Comparison of ENCODE assay signal across 9 mouse cellular contexts in genomic region chr4:141872977-141873376, GRCm38 (mm10). TPM values are rescaled to one million over a fixed set of nuclear protein-coding genes. Genes with fewer than 3 reads are reported as not detected.
DNase-seq lines count a peak whose midpoint lies in the region; ATAC-seq and TF ChIP-seq lines count a peak whose summit lies in the region.
"Had no signal": no experiment of that assay in that cellular context is flagged by ENCODE, and none has a peak within 500 bp of the region (broad histone marks: within the 10 kb centered on the region; RNA-seq: fewer than 3 reads in every experiment).

No protein-coding gene starts in this region.

- H3K4me1 ChIP-seq in forebrain, embryonic 15.5 days, result peaks cover 66% of the 10 kb centered on the region
- peaks cover 48% of the 10 kb centered on the region for H3K4me1 ChIP-seq in limb, embryonic 13.5 days
- peaks cover 70% of the 10 kb centered on the region for H3K4me1 ChIP-seq in neural tube, embryonic 13.5 days (replicated peaks)

- H3K9ac ChIP-seq in forebrain, embryonic 15.5 days (replicated peaks), result peak overlapping the region; percentile 72
- 0 out of 2 replicates have a peak overlapping the region, but pooled peaks have one; percentile 82 for H3K9ac ChIP-seq in limb, embryonic 13.5 days
- H3K9ac ChIP-seq in neural tube, embryonic 13.5 days, result peak overlapping the region; percentile 91

- DNase-seq in layer of hippocampus, adult 2 months (ENCODE audit: low spot score in 2 of 2), result no peak
- DNase-seq in layer of hippocampus, adult 11-12 months (ENCODE audit: low spot score), result no peak
- DNase-seq in natural killer cell, adult 2 months (ENCODE audit: low spot score in 2 of 2), result no peak
- DNase-seq in thymus, adult 18-20 months, result no peak
- no peak for DNase-seq in thymus, postnatal 4 days

- 89% methylated on average over 9 of the region's 9 CpGs for WGBS in forebrain, embryonic 15.5 days
- 83% methylated on average over 9 of the region's 9 CpGs for WGBS in limb, embryonic 13.5 days
- WGBS in neural tube, embryonic 13.5 days, result 79% methylated on average over 9 of the region's 9 CpGs

- TF ChIP-seq CTCF in layer of hippocampus, adult 2 months (conservative IDR thresholded peaks at IDR 0.05), result no peak

- no peaks in the 10 kb centered on the region for H3K36me3 ChIP-seq in forebrain, embryonic 15.5 days
- peaks cover 9% of the 10 kb centered on the region; the same call in 1 of the 2 replicates for H3K36me3 ChIP-seq in limb, embryonic 13.5 days
- 0 out of 2 replicates have a peak, but pooled peaks cover 3% of the 10 kb centered on the region for H3K36me3 ChIP-seq in neural tube, embryonic 13.5 days

- peak overlapping the region; percentile 78 for H3K27ac ChIP-seq in layer of hippocampus, adult 2 months
- no peak overlapping the region for H3K27ac ChIP-seq in forebrain, embryonic 15.5 days (replicated peaks)
- no peak overlapping the region for H3K27ac ChIP-seq in limb, embryonic 13.5 days
- no peak overlapping the region for H3K27ac ChIP-seq in neural tube, embryonic 13.5 days (replicated peaks)

- no peak for ATAC-seq in forebrain, embryonic 15.5 days (replicated peaks)
- ATAC-seq in limb, embryonic 13.5 days (ENCODE audit: low FRiP score, low read depth), result no peak
- ATAC-seq in neural tube, embryonic 13.5 days (ENCODE audit: low read depth), result no peak
- ATAC-seq: Patski had no signal

- H3K27me3 ChIP-seq in forebrain, embryonic 15.5 days, result no peaks in the 10 kb centered on the region
- peaks cover 13% of the 10 kb centered on the region for H3K27me3 ChIP-seq in limb, embryonic 13.5 days
- no peaks in the 10 kb centered on the region for H3K27me3 ChIP-seq in neural tube, embryonic 13.5 days
- H3K27me3 ChIP-seq: Patski had no signal

- no peaks in the 10 kb centered on the region for H3K9me3 ChIP-seq in forebrain, embryonic 15.5 days
- H3K9me3 ChIP-seq in limb, embryonic 13.5 days, result no peaks in the 10 kb centered on the region
- H3K9me3 ChIP-seq in neural tube, embryonic 13.5 days, result no peaks in the 10 kb centered on the region

- peak overlapping the region; percentile 91 for H3K4me3 ChIP-seq in layer of hippocampus, adult 2 months
- peak overlapping the region; percentile 78 for H3K4me3 ChIP-seq in forebrain, embryonic 15.5 days
- peak overlapping the region; percentile 73 for H3K4me3 ChIP-seq in limb, embryonic 13.5 days
- peak overlapping the region; percentile 70 for H3K4me3 ChIP-seq in neural tube, embryonic 13.5 days

- peak overlapping the region; percentile 81 for H3K4me2 ChIP-seq in forebrain, embryonic 15.5 days (replicated peaks)
- H3K4me2 ChIP-seq in limb, embryonic 13.5 days (replicated peaks), result peak overlapping the region; percentile 92
- peak overlapping the region; percentile 92 for H3K4me2 ChIP-seq in neural tube, embryonic 13.5 days

RNA-seq across cellular contexts. Expression of gene Efhd2, which starts 1.7 kb away (rescaled TPM):
- total RNA-seq in layer of hippocampus, adult 2 months (2021), result 100 to 1,000 TPM; 139 to 140 TPM
- polyA plus RNA-seq in forebrain, embryonic 15.5 days (2015; fragmentation: Nextera tagmentation; extraction: Ambion mirVana), result 82.8 and 84.3 TPM in 2 replicates
- 56.9 and 58.7 TPM in 2 replicates for polyA plus RNA-seq in limb, embryonic 13.5 days (2015; fragmentation: Nextera tagmentation; extraction: Ambion mirVana)
- polyA plus RNA-seq in neural tube, embryonic 13.5 days (2015; fragmentation: Nextera tagmentation; extraction: Ambion mirVana), result 65.7 and 67.1 TPM in 2 replicates

RNA-seq across cellular contexts. Expression of gene Ctrc, which starts 26.8 kb away (rescaled TPM):
- total RNA-seq in layer of hippocampus, adult 2 months (2021), result not detected
- not detected in 2 replicates for polyA plus RNA-seq in forebrain, embryonic 15.5 days (2015; fragmentation: Nextera tagmentation; extraction: Ambion mirVana)
- not detected in 2 replicates for polyA plus RNA-seq in limb, embryonic 13.5 days (2015; fragmentation: Nextera tagmentation; extraction: Ambion mirVana)
- not detected in 2 replicates for polyA plus RNA-seq in neural tube, embryonic 13.5 days (2015; fragmentation: Nextera tagmentation; extraction: Ambion mirVana)
- polyA plus RNA-seq: Patski had no signal

RNA-seq across cellular contexts. Expression of gene Cela2a, which starts 47.0 kb away (rescaled TPM):
- not detected for total RNA-seq in layer of hippocampus, adult 2 months (2021)
- polyA plus RNA-seq in forebrain, embryonic 15.5 days (2015; fragmentation: Nextera tagmentation; extraction: Ambion mirVana), result not detected in 2 replicates
- polyA plus RNA-seq in limb, embryonic 13.5 days (2015; fragmentation: Nextera tagmentation; extraction: Ambion mirVana), result 0.20 TPM in 1 of 2 replicates, not detected in the other
- not detected in 2 replicates for polyA plus RNA-seq in neural tube, embryonic 13.5 days (2015; fragmentation: Nextera tagmentation; extraction: Ambion mirVana)
- polyA plus RNA-seq: Patski had no signal
